Mouse (Mus musculus) cerebellum, adult 2 months (tissue): Measurements from ENCODE around the gene Lcp1. TPM values are rescaled to one million over a fixed set of nuclear protein-coding genes. Genes with fewer than 3 reads are reported as not detected.

Experiments used
- DNase-seq, 2 experiments: peaks; one replicate each; pipeline ENCODE4 v3.0.0; 2021
- H3K27ac ChIP-seq: fragments of 200-500 bp; 2 replicates; pipeline ENCODE4 v1.5.1; 2012; ENCODE audit warnings: low read length, control low read depth, inconsistent platforms; ENCODE audit not compliant: insufficient read depth
- H3K27me3 ChIP-seq: fragments of 200-500 bp; 2 replicates; pipeline ENCODE4 v1.6.1; 2012; ENCODE audit warnings: inconsistent platforms, mild to moderate bottlenecking, low read length, moderate library complexity; ENCODE audit not compliant: control insufficient read depth, insufficient read depth
- H3K4me1 ChIP-seq: fragments of 200-500 bp; 2 replicates; pipeline ENCODE4 v1.6.1; 2011; ENCODE audit warnings: low read length; ENCODE audit not compliant: control insufficient read depth, insufficient read depth
- H3K4me3 ChIP-seq: fragments of 200-500 bp; replicated peaks from 2 replicates; pipeline ENCODE3; 2011; ENCODE audit warnings: mild to moderate bottlenecking, low read depth, low read length, control low read depth; ENCODE audit not compliant: insufficient read depth
- CTCF ChIP-seq: fragments of 200-500 bp; IDR thresholded peaks from 2 replicates; pipeline ENCODE4 v1.5.1; 2011; ENCODE audit warnings: low read depth, mild to moderate bottlenecking, control low read depth, low read length, moderate library complexity, borderline replicate concordance; ENCODE audit not compliant: insufficient read depth
- POLR2A ChIP-seq: fragments of 200-500 bp; IDR thresholded peaks from 2 replicates; pipeline ENCODE4 v1.6.1; 2011; ENCODE audit warnings: low read length, control low read depth, borderline replicate concordance; ENCODE audit not compliant: insufficient read depth
- WGBS: fragments of 180-500 bp; shearing (Covaris S2); methylation state at CpG from one replicate; pipeline ENCODE4 v1.1.7; 2018; 5-methylcytosine and 5-hydroxymethylcytosine counted together
- polyA plus RNA-seq: library from polyadenylated mRNA; depleted of rRNA; stranded (reverse); fragments of >200 nt; gene quantifications from 2 replicates; pipeline ENCODE4 v1.2.3, GENCODE M21; 2012

Lcp1 gene
- polyA plus RNA-seq, 1 experiment, result 9.1 TPM

DNA sequence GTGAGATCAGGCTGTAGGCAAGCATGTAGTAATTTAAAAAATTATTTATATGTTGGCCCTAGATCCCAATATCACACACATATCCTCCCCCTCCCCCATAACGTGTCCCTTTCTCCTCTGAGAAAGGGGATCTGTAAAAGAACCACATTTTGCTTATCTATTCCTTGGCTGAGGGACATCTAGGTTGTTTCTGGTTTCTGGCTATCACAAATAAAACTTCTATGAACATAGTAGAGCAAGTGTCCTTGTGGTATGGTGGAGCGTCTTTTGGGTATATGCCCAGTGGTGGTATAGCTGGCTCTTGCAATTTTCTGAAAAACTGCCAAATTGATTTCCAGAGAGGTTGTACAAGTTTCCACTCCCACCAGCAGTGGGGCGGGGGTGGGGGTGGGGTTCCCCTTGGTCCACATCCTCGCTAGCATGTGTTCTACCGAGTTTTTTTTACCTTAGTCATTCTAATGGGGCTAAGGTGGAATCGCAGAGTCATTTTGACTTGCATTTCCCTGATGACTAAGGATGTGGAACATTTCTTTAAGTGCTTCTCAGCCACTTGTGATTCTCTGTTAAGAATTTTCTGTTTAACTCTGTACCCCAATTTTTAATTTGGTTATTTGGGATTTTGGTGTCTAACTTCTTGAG is 107.3 kb downstream of the Lcp1 start:
- TF ChIP-seq CTCF (no peak), POLR2A (no peak)
- no peaks in the 10 kb centered on the region for H3K4me1 ChIP-seq
- 64% methylated on average over 6 of the region's 6 CpGs for WGBS

DNA sequence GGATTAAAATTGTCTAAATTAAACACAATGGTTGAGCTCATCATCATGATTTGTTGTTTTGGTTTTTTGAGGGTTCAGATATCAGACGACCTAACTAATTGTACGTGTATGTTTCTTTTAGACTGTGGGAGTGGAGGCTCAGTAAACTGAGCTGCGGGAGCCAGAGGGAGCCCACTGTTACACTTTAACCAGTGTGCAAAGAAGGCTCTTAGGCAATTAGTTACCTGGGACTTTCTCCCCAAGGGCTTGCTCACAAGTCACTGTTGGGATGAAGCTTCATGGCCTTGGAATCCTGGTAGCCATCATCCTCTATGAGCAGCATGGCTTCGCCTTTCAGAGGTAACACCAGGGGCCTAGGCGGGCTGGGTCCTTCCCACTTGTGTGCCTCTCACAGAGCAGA is 111.2 kb downstream of the Lcp1 start, which contains the start of gene Cpb2:
Gene Cpb2 (plus strand): TSS at position 201 of the 400 bp plus-strand sequence.
- no peak within 1 kb of the TSS for H3K4me3 ChIP-seq
- no peaks in the 10 kb centered on the region for H3K27me3 ChIP-seq
- TF ChIP-seq CTCF (no peak), POLR2A (no peak)
- H3K4me1 ChIP-seq, result no peaks in the 10 kb centered on the region
- no peak for DNase-seq
- WGBS, result 88% methylated on average over 5 of the region's 5 CpGs
- H3K27ac ChIP-seq, result no peak within 1 kb of the TSS

More for the DNA sequence above, 107.3 kb downstream of the Lcp1 start:
- Histone ChIP-seq H3K4me3 (no peak overlapping the region), H3K27me3 (no peaks in the 10 kb centered on the region), H3K27ac (no peak overlapping the region)
- DNase-seq, result no peak

- Histone ChIP-seq H3K4me3 (no peak overlapping the region), H3K4me1 (no peaks in the 10 kb centered on the region), H3K27me3 (no peaks in the 10 kb centered on the region), H3K27ac (no peak overlapping the region)
- WGBS, result 33% methylated on average over 11 of the region's 11 CpGs
- no peak for DNase-seq
- TF ChIP-seq CTCF, result no peak
- TF ChIP-seq POLR2A, result no peak
These were observed 115.4 kb downstream of the Lcp1 start for GRCm38 (mm10) chr14:75246024-75247000.

DNA sequence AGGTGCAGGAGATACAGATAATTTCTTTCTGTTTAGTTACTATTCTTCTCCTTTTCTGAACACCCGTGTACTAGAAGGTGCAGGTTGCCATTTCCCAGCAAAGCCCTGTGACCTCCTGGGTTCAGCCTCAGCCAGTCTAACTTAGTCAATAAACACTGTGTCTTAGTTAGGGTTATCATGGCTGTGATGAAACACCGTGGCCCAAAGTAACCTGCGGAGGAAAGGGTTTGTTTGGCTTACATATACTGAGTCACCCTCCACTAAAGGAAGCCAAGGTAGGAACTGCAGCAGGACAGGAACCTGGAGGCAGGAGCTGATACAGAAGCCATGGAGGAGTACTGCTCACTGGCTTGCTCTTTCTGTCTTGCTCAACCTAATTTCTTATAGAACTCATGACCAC is 119.5 kb downstream of the Lcp1 start:
- Histone ChIP-seq H3K4me1 (no peaks in the 10 kb centered on the region), H3K27me3 (no peaks in the 10 kb centered on the region), H3K27ac (no peak overlapping the region), H3K4me3 (no peak overlapping the region)
- WGBS, result 85% methylated on average over 3 of the region's 3 CpGs
- TF ChIP-seq POLR2A, result no peak
- no peak for TF ChIP-seq CTCF
- no peak for DNase-seq

- no peak for TF ChIP-seq POLR2A
- TF ChIP-seq CTCF, result no peak; the same call in 1 of the 2 replicates
- Histone ChIP-seq H3K4me3 (no peak overlapping the region), H3K4me1 (no peaks in the 10 kb centered on the region), H3K27me3 (no peaks in the 10 kb centered on the region), H3K27ac (no peak overlapping the region)
- DNase-seq, result no peak
- WGBS, result 51% methylated on average over 5 of the region's 5 CpGs
These were observed 125.6 kb downstream of the Lcp1 start for GRCm38 (mm10) chr14:75256521-75256920.

DNA sequence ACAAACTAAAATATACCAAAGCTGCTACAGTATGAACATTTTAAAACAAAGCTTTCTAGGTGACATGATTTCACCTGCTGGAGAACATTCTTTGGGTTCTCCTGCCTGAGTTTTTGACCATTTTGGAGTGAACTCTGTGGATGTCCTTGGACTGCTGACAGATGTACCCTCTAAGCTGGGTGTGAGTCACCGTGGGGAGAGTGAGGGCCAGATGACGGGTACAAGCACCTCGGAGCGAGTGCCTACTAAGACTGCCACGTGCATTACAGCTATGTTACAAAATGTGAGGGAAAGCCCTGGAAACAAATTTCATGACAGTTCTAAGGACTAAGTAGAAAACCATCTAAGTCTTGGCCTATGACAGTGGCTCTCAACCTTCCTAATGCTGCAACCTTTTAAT is 138.6 kb downstream of the Lcp1 start:
- DNase-seq, result no peak
- Histone ChIP-seq H3K27ac (no peak overlapping the region), H3K4me3 (no peak overlapping the region), H3K4me1 (no peaks in the 10 kb centered on the region), H3K27me3 (no peaks in the 10 kb centered on the region)
- 78% methylated on average over 5 of the region's 5 CpGs for WGBS
- TF ChIP-seq CTCF, result no peak
- no peak for TF ChIP-seq POLR2A

GRCm38 (mm10) chr14:75279716-75280115 is 148.8 kb downstream of the Lcp1 start:
- no peak overlapping the region for H3K27ac ChIP-seq
- TF ChIP-seq POLR2A (no peak), CTCF (no peak)
- DNase-seq, result no peak
- no peaks in the 10 kb centered on the region for H3K27me3 ChIP-seq
- no peaks in the 10 kb centered on the region for H3K4me1 ChIP-seq
- no peak overlapping the region for H3K4me3 ChIP-seq
- WGBS, result 85% methylated on average over 6 of the region's 6 CpGs
